ENCODE assay signal across 8 mouse cellular contexts in genomic region chr19:4712156-4712780, GRCm38 (mm10). TPM values are rescaled to one million over a fixed set of nuclear protein-coding genes. Genes with fewer than 3 reads are reported as not detected.
DNase-seq lines count a peak whose midpoint lies in the region; ATAC-seq and TF ChIP-seq lines count a peak whose summit lies in the region.

No protein-coding gene starts in this region.

- in situ Hi-C loops in ES-E14 (cut with MboI; ENCODE audit: low sequenced_read_pairs in 2 of 2, unreplicated experiment in 2 of 2), result no loop called here

- H3K36me3 ChIP-seq in ES-E14 (ENCODE audit: control insufficient read depth, insufficient read depth, low read length, poor library complexity, severe bottlenecking), result no peaks in the 10 kb centered on the region
- no peaks in the 10 kb centered on the region for H3K36me3 ChIP-seq in embryonic facial prominence, embryonic 14.5 days (ENCODE audit: control insufficient read depth, insufficient read depth, low read length)
- no peaks in the 10 kb centered on the region for H3K36me3 ChIP-seq in limb, embryonic 13.5 days
- no peaks in the 10 kb centered on the region for H3K36me3 ChIP-seq in small intestine, adult 2 months (ENCODE audit: control insufficient read depth, insufficient read depth, low read length)

- no peak overlapping the region for H3K27ac ChIP-seq in ES-E14 (ENCODE audit: insufficient read depth, low read depth, low read length, poor library complexity, severe bottlenecking)
- H3K27ac ChIP-seq in embryonic facial prominence, embryonic 14.5 days (replicated peaks; ENCODE audit: low read depth, low read length), result no peak overlapping the region
- H3K27ac ChIP-seq in limb, embryonic 13.5 days, result no peak overlapping the region
- H3K27ac ChIP-seq in small intestine, adult 2 months (ENCODE audit: insufficient read depth, low read depth, low read length), result no peak overlapping the region

- 0% methylated on average over 25 of the region's 60 CpGs for WGBS in embryonic facial prominence, embryonic 14.5 days
- under 1% methylated on average over 58 of the region's 60 CpGs for WGBS in limb, embryonic 13.5 days
- WGBS in small intestine, adult 2 months, result 2% methylated on average over 60 of the region's 60 CpGs

- no peak for TF ChIP-seq POLR2A in small intestine, adult 2 months (IDR thresholded peaks at IDR 0.05; ENCODE audit: low read depth, low read length)

- peaks cover 0 to 6% of the 10 kb centered on the region in 2 experiments; a peak in 1 of 4 replicates for H3K4me1 ChIP-seq in ES-E14 (ENCODE audit: control insufficient read depth in 2 of 2, insufficient read depth in 2 of 2, low read length in 2 of 2, poor library complexity in 1 of 2)
- H3K4me1 ChIP-seq in embryonic facial prominence, embryonic 14.5 days (ENCODE audit: control insufficient read depth, insufficient read depth, low read length), result peaks cover 4% of the 10 kb centered on the region
- H3K4me1 ChIP-seq in limb, embryonic 13.5 days, result peaks cover 12% of the 10 kb centered on the region
- peaks cover 9% of the 10 kb centered on the region for H3K4me1 ChIP-seq in small intestine, adult 2 months (ENCODE audit: control insufficient read depth, insufficient read depth, insufficient read length, low read length)

- ATAC-seq in embryonic facial prominence, embryonic 14.5 days (ENCODE audit: low read depth), result peak; percentile 38
- no peak; the same call in 1 of the 2 replicates for ATAC-seq in limb, embryonic 13.5 days (ENCODE audit: low FRiP score, low read depth)

- peak; percentile 78 for DNase-seq in heart, adult 11 months
- no peak for DNase-seq in heart, adult 9 months (ENCODE audit: low spot score in 2 of 2)
- DNase-seq in ES-E14 (ENCODE audit: low read depth, low spot score), result no peak
- peak; percentile 29 for DNase-seq in embryonic facial prominence, embryonic 14.5 days (ENCODE audit: low spot score)
- no peak for DNase-seq in urinary bladder, postnatal 14 days (ENCODE audit: low spot score)
- DNase-seq in lung, postnatal 4 days, result no peak

- H3K27me3 ChIP-seq in embryonic facial prominence, embryonic 14.5 days (replicated peaks; ENCODE audit: control insufficient read depth, insufficient read depth, low read length), result peaks cover 51% of the 10 kb centered on the region
- H3K27me3 ChIP-seq in limb, embryonic 13.5 days, result peaks cover 61% of the 10 kb centered on the region
- H3K27me3 ChIP-seq in small intestine, adult 2 months (ENCODE audit: control insufficient read depth, insufficient read depth, low read length), result peaks cover 24% of the 10 kb centered on the region

- H3K9me3 ChIP-seq in ES-E14 (ENCODE audit: control insufficient read depth, insufficient read depth, low read depth, low read length), result no peaks in the 10 kb centered on the region
- H3K9me3 ChIP-seq in embryonic facial prominence, embryonic 14.5 days (ENCODE audit: control insufficient read depth, low read length), result no peaks in the 10 kb centered on the region
- no peaks in the 10 kb centered on the region for H3K9me3 ChIP-seq in limb, embryonic 13.5 days

- no peak for TF ChIP-seq CTCF in small intestine, adult 2 months (IDR thresholded peaks at IDR 0.05; ENCODE audit: extremely low read depth, insufficient read length, insufficient replicate concordance, low read depth, low read length)

- peak overlapping the region; percentile 65 for H3K9ac ChIP-seq in ES-E14 (ENCODE audit: insufficient read depth, low read depth, low read length, poor library complexity, severe bottlenecking)
- H3K9ac ChIP-seq in embryonic facial prominence, embryonic 14.5 days (ENCODE audit: low read depth, low read length), result peak overlapping the region; percentile 62
- peak overlapping the region; percentile 65 for H3K9ac ChIP-seq in limb, embryonic 13.5 days

- H3K4me2 ChIP-seq in embryonic facial prominence, embryonic 14.5 days (ENCODE audit: low read depth, low read length), result peak overlapping the region; percentile 99
- peak overlapping the region; percentile 100 for H3K4me2 ChIP-seq in limb, embryonic 13.5 days (replicated peaks)

- peak overlapping the region; percentile 65 to 82 for H3K4me3 ChIP-seq in ES-E14 (ENCODE audit: insufficient read depth in 1 of 2, low read depth in 1 of 2, low read length in 2 of 2, poor library complexity in 1 of 2, severe bottlenecking in 1 of 2)
- peak overlapping the region; percentile 59 for H3K4me3 ChIP-seq in embryonic facial prominence, embryonic 14.5 days (ENCODE audit: low read depth, low read length)
- H3K4me3 ChIP-seq in limb, embryonic 13.5 days, result peak overlapping the region; percentile 63
- peak overlapping the region; percentile 39 for H3K4me3 ChIP-seq in small intestine, adult 2 months (ENCODE audit: low read depth, low read length)

TF ChIP-seq in ES-E14, 5 proteins besides CTCF, POLR2A, EP300 and RAD21:
- TF ChIP-seq ZNF384 (IDR thresholded peaks at IDR 0.05; ENCODE audit: low read depth, low read length), result no peak
- TF ChIP-seq MAFK (IDR thresholded peaks at IDR 0.05; ENCODE audit: insufficient read depth, low read depth, low read length), result no peak
- TF ChIP-seq HCFC1 (IDR thresholded peaks at IDR 0.05; ENCODE audit: borderline replicate concordance, insufficient read depth, low read length), result no peak
- TF ChIP-seq ZC3H11A (IDR thresholded peaks at IDR 0.05; ENCODE audit: borderline replicate concordance, low read depth, low read length), result no peak
- TF ChIP-seq CHD2 (IDR thresholded peaks at IDR 0.05; ENCODE audit: low read depth, low read length), result no peak

RNA-seq across cellular contexts. Expression of gene Sptbn2, which starts 1.3 kb away (rescaled TPM):
- 14.1 and 36.7 TPM in 2 replicates for total RNA-seq in ES-E14 (2012; rRNA removed)
- polyA plus RNA-seq in embryonic facial prominence, embryonic 14.5 days (2014; fragmentation: Nextera tagmentation; extraction: Ambion mirVana), result 3.7 and 4.0 TPM in 2 replicates
- 1.3 and 1.9 TPM in 2 replicates for polyA plus RNA-seq in limb, embryonic 13.5 days (2015; fragmentation: Nextera tagmentation; extraction: Ambion mirVana)
- 0.19 and 0.61 TPM in 2 replicates for polyA plus RNA-seq in small intestine, adult 2 months (2012; rRNA removed)

RNA-seq across cellular contexts. Expression of gene Gm960, which starts 13.8 kb away (rescaled TPM):
- 0.79 and 1.1 TPM in 2 replicates for total RNA-seq in ES-E14 (2012; rRNA removed)
- 3.9 and 4.6 TPM in 2 replicates for polyA plus RNA-seq in embryonic facial prominence, embryonic 14.5 days (2014; fragmentation: Nextera tagmentation; extraction: Ambion mirVana)
- 7.1 and 7.6 TPM in 2 replicates for polyA plus RNA-seq in limb, embryonic 13.5 days (2015; fragmentation: Nextera tagmentation; extraction: Ambion mirVana)
- 2.1 TPM in 1 of 2 replicates, not detected in the other for polyA plus RNA-seq in small intestine, adult 2 months (2012; rRNA removed)

RNA-seq across cellular contexts. Expression of gene Rbm4b, which starts 44.0 kb away (rescaled TPM):
- total RNA-seq in ES-E14 (2012; rRNA removed), result 11.1 and 11.3 TPM in 2 replicates
- polyA plus RNA-seq in embryonic facial prominence, embryonic 14.5 days (2014; fragmentation: Nextera tagmentation; extraction: Ambion mirVana), result 41.1 and 50.0 TPM in 2 replicates
- 104 and 106 TPM in 2 replicates for polyA plus RNA-seq in limb, embryonic 13.5 days (2015; fragmentation: Nextera tagmentation; extraction: Ambion mirVana)
- polyA plus RNA-seq in small intestine, adult 2 months (2012; rRNA removed), result 2.3 and 4.4 TPM in 2 replicates

Comparison
In these comparisons a context has a peak if more than half of its experiments do, and no peak if none do; other contexts are left out.
1. DNase-seq: peak in heart, adult 11 months (single experiment) and embryonic facial prominence, embryonic 14.5 days (single experiment); none in heart, adult 9 months (0 of 2), ES-E14 (single experiment), urinary bladder, postnatal 14 days (single experiment) and lung, postnatal 4 days (0 of 2).
2. Peak in every context shown above with its lines, with median percentiles within 50 percentile points of each other: H3K4me3 ChIP-seq and H3K9ac ChIP-seq.